Mouse (Mus musculus) hindbrain, embryonic 12.5 days (tissue): ENCODE measurements at regions not wholly inside any gene's neighbourhood (a gene's known extent, or its start where the extent isn't known, plus 50 kb on each side); places are given as distances from the start of the nearest gene placed in this dataset.
A peak's percentile ranks its signal among the peaks of the same experiment; 100 is the strongest.

Experiments used
- ATAC-seq: fragments of 200-750 bp; cut with Nextera tagmentation; 2 replicates; pipeline ENCODE4 v1.8.0; 2017; ENCODE audit warnings: moderate TSS enrichment; ENCODE audit not compliant: low FRiP score
- H3K27ac ChIP-seq: fragments of 300-500 bp; sonication (generic); 2 replicates; pipeline ENCODE4 v1.5.1; 2016; ENCODE audit warnings: mild to moderate bottlenecking
- H3K27me3 ChIP-seq: fragments of 300-500 bp; sonication (generic); 2 replicates; pipeline ENCODE4 v1.6.1; 2016; ENCODE audit warnings: mild to moderate bottlenecking
- H3K36me3 ChIP-seq: fragments of 300-500 bp; sonication (generic); 2 replicates; pipeline ENCODE4 v1.6.1; 2016; ENCODE audit warnings: mild to moderate bottlenecking
- H3K4me1 ChIP-seq: fragments of 300-500 bp; sonication (generic); 2 replicates; pipeline ENCODE4 v1.6.1; 2016
- H3K4me2 ChIP-seq: fragments of 300-500 bp; sonication (generic); replicated peaks from 2 replicates; pipeline ENCODE4 v1.6.1; 2016; ENCODE audit warnings: mild to moderate bottlenecking
- H3K4me3 ChIP-seq: fragments of 300-500 bp; sonication (generic); 2 replicates; pipeline ENCODE4 v1.5.1; 2016; ENCODE audit warnings: mild to moderate bottlenecking
- H3K9ac ChIP-seq: fragments of 300-500 bp; sonication (generic); 2 replicates; pipeline ENCODE4 v1.6.1; 2016; ENCODE audit warnings: mild to moderate bottlenecking, moderate library complexity
- H3K9me3 ChIP-seq: fragments of 300-500 bp; sonication (generic); replicated peaks from 2 replicates; pipeline ENCODE4 v1.6.1; 2016; ENCODE audit warnings: mild to moderate bottlenecking
- WGBS: fragments of 180-500 bp; shearing (Covaris S2); methylation state at CpG from one replicate; pipeline ENCODE4 v1.1.7; 2016; 5-methylcytosine and 5-hydroxymethylcytosine counted together

- ATAC-seq = no peak
- no peak overlapping the region for H3K27ac ChIP-seq
- H3K27me3 ChIP-seq = no peaks in the 10 kb centered on the region
- no peak overlapping the region for H3K4me2 ChIP-seq
- no peaks in the 10 kb centered on the region for H3K4me1 ChIP-seq
- H3K9me3 ChIP-seq = no peaks in the 10 kb centered on the region
- no peak overlapping the region for H3K9ac ChIP-seq
- H3K4me3 ChIP-seq = no peak overlapping the region
- H3K36me3 ChIP-seq = no peaks in the 10 kb centered on the region
Observed at GRCm38 (mm10) chr10:114083441-114083840, 718.7 kb downstream of the Trhde start.

- Histone ChIP-seq H3K4me1 (no peaks in the 10 kb centered on the region), H3K27me3 (no peaks in the 10 kb centered on the region), H3K9ac (no peak overlapping the region), H3K4me2 (no peak overlapping the region), H3K36me3 (no peaks in the 10 kb centered on the region), H3K9me3 (no peaks in the 10 kb centered on the region), H3K27ac (no peak overlapping the region), H3K4me3 (no peak overlapping the region)
- no peak for ATAC-seq
Observed at GRCm38 (mm10) chr10:114041991-114042390, 760.1 kb downstream of the Trhde start.

GRCm38 (mm10) chr10:114013427-114013826 lies 788.7 kb downstream of the Trhde start:
- Histone ChIP-seq H3K4me1 (no peaks in the 10 kb centered on the region), H3K4me2 (no peak overlapping the region), H3K9ac (no peak overlapping the region), H3K9me3 (no peaks in the 10 kb centered on the region), H3K27me3 (no peaks in the 10 kb centered on the region), H3K4me3 (no peak overlapping the region), H3K27ac (no peak overlapping the region), H3K36me3 (no peaks in the 10 kb centered on the region)
- no peak for ATAC-seq

GRCm38 (mm10) chr10:113985376-113985775 lies 816.7 kb downstream of the Trhde start:
- Histone ChIP-seq H3K9ac (no peak overlapping the region), H3K27ac (no peak overlapping the region), H3K4me3 (no peak overlapping the region), H3K4me1 (no peaks in the 10 kb centered on the region), H3K36me3 (no peaks in the 10 kb centered on the region), H3K9me3 (no peaks in the 10 kb centered on the region), H3K27me3 (no peaks in the 10 kb centered on the region), H3K4me2 (no peak overlapping the region)
- ATAC-seq = no peak

- Histone ChIP-seq H3K4me1 (no peaks in the 10 kb centered on the region), H3K36me3 (no peaks in the 10 kb centered on the region), H3K27ac (no peak overlapping the region), H3K27me3 (no peaks in the 10 kb centered on the region), H3K4me3 (no peak overlapping the region), H3K9ac (no peak overlapping the region), H3K4me2 (no peak overlapping the region), H3K9me3 (no peaks in the 10 kb centered on the region)
- ATAC-seq = no peak
- WGBS = 78% methylated on average over 6 of the region's 6 CpGs
Observed at GRCm38 (mm10) chr10:113972826-113973225, 829.3 kb downstream of the Trhde start.

- Histone ChIP-seq H3K27ac (no peak overlapping the region), H3K4me3 (no peak overlapping the region), H3K4me1 (no peaks in the 10 kb centered on the region), H3K36me3 (no peaks in the 10 kb centered on the region), H3K27me3 (no peaks in the 10 kb centered on the region), H3K9me3 (no peaks in the 10 kb centered on the region), H3K4me2 (no peak overlapping the region), H3K9ac (no peak overlapping the region)
- ATAC-seq = no peak
- WGBS = 59% methylated on average over 3 of the region's 3 CpGs
Observed at GRCm38 (mm10) chr10:113946801-113947200, 855.3 kb downstream of the Trhde start.

GRCm38 (mm10) chr10:113939524-113939923 lies 862.6 kb downstream of the Trhde start:
- H3K4me3 ChIP-seq = no peak overlapping the region
- H3K4me2 ChIP-seq = no peak overlapping the region
- H3K36me3 ChIP-seq = no peaks in the 10 kb centered on the region
- H3K4me1 ChIP-seq = no peaks in the 10 kb centered on the region
- no peak for ATAC-seq
- no peak overlapping the region for H3K27ac ChIP-seq
- H3K27me3 ChIP-seq = no peaks in the 10 kb centered on the region
- WGBS = 72% methylated on average over 6 of the region's 6 CpGs
- H3K9ac ChIP-seq = no peak overlapping the region
- no peaks in the 10 kb centered on the region for H3K9me3 ChIP-seq

- H3K9ac ChIP-seq = no peak overlapping the region
- no peaks in the 10 kb centered on the region for H3K36me3 ChIP-seq
- WGBS = 71% methylated on average over 6 of the region's 6 CpGs
- no peak overlapping the region for H3K4me2 ChIP-seq
- ATAC-seq = no peak
- H3K27me3 ChIP-seq = no peaks in the 10 kb centered on the region
- no peaks in the 10 kb centered on the region for H3K9me3 ChIP-seq
- H3K27ac ChIP-seq = no peak overlapping the region
- no peak overlapping the region for H3K4me3 ChIP-seq
- no peaks in the 10 kb centered on the region for H3K4me1 ChIP-seq
Observed at GRCm38 (mm10) chr10:113930201-113930790, 871.8 kb downstream of the Trhde start.

- Histone ChIP-seq H3K27me3 (no peaks in the 10 kb centered on the region), H3K9ac (no peak overlapping the region), H3K27ac (no peak overlapping the region), H3K4me1 (no peaks in the 10 kb centered on the region), H3K36me3 (no peaks in the 10 kb centered on the region), H3K4me2 (no peak overlapping the region), H3K4me3 (no peak overlapping the region), H3K9me3 (no peaks in the 10 kb centered on the region)
- WGBS = 77% methylated on average over 3 of the region's 3 CpGs
- no peak for ATAC-seq
Observed at GRCm38 (mm10) chr10:113916705-113917104, 885.4 kb downstream of the Trhde start.

- Histone ChIP-seq H3K4me2 (no peak overlapping the region), H3K9ac (no peak overlapping the region), H3K36me3 (no peaks in the 10 kb centered on the region), H3K4me3 (no peak overlapping the region), H3K27me3 (no peaks in the 10 kb centered on the region), H3K4me1 (no peaks in the 10 kb centered on the region), H3K27ac (no peak overlapping the region), H3K9me3 (no peaks in the 10 kb centered on the region)
- no peak for ATAC-seq
- 86% methylated on average over 1 of the region's 1 CpGs for WGBS
Observed at GRCm38 (mm10) chr10:113902744-113903143, 899.4 kb downstream of the Trhde start.

- Histone ChIP-seq H3K9me3 (no peaks in the 10 kb centered on the region), H3K9ac (no peak overlapping the region), H3K27me3 (no peaks in the 10 kb centered on the region), H3K4me2 (no peak overlapping the region), H3K36me3 (no peaks in the 10 kb centered on the region), H3K27ac (no peak overlapping the region), H3K4me3 (no peak overlapping the region), H3K4me1 (no peaks in the 10 kb centered on the region)
- 66% methylated on average over 4 of the region's 4 CpGs for WGBS
- ATAC-seq = peak; percentile 61
Observed at GRCm38 (mm10) chr10:113874419-113875161, 927.5 kb downstream of the Trhde start.

- no peaks in the 10 kb centered on the region for H3K4me1 ChIP-seq
- 90% methylated on average over 1 of the region's 1 CpGs for WGBS
- H3K9ac ChIP-seq = no peak overlapping the region
- ATAC-seq = no peak
- no peaks in the 10 kb centered on the region for H3K9me3 ChIP-seq
- no peak overlapping the region for H3K4me3 ChIP-seq
- no peak overlapping the region for H3K4me2 ChIP-seq
- no peak overlapping the region for H3K27ac ChIP-seq
- H3K36me3 ChIP-seq = no peaks in the 10 kb centered on the region
- H3K27me3 ChIP-seq = no peaks in the 10 kb centered on the region
Observed at GRCm38 (mm10) chr10:113824596-113824995, 895.8 kb upstream of the Atxn7l3b start.
